Mouse (Mus musculus): ENCODE measurements around the gene Axl.

GRCm38 (mm10) chr7:25801031-25801430 is 12.5 kb upstream of the Axl start:
- TF ChIP-seq CTCF (IDR thresholded peaks at IDR 0.05; ENCODE audit: low read depth, low read length) = no peak
- TF ChIP-seq GATA1 (IDR thresholded peaks at IDR 0.05; ENCODE audit: borderline replicate concordance, low read length) = no peak
- no peak for TF ChIP-seq TAL1 (conservative IDR thresholded peaks at IDR 0.05; ENCODE audit: low read depth, low read length)
- TF ChIP-seq POLR2AphosphoS5 (IDR thresholded peaks at IDR 0.05; ENCODE audit: insufficient replicate concordance, low read depth, low read length) = no peak
